Mouse (Mus musculus) retina, postnatal 7 days (tissue): ENCODE results near the gene Zdhhc25.

Source experiments
- DNase-seq: peaks from one replicate; pipeline ENCODE4 v3.0.0-alpha.2; 2012; ENCODE audit warnings: low read depth, low spot score

Zdhhc25 gene

DNA sequence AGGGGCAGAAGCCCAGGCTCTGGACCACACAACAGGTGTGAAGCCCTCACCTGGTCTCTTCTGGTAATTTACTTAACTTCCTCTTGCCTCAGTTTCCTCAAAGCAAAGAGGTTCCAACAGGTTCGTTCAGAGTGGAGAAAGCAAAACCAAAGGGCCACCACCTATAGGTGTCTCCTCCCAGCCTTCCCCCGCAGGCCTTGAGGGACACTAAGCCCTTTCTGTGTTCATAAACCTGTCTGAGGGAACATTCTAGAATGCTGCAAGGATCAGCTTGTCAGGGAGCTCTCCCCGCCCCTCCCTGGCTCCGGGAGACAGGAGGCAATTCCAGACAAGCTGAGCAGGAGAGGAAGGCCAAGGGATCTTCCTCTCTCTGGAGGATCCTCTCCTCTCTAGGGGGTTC is at the start of gene Zdhhc25:
Gene Zdhhc25 (plus strand): TSS at position 301 of the 400 bp plus-strand sequence.
- no peak for DNase-seq

DNA sequence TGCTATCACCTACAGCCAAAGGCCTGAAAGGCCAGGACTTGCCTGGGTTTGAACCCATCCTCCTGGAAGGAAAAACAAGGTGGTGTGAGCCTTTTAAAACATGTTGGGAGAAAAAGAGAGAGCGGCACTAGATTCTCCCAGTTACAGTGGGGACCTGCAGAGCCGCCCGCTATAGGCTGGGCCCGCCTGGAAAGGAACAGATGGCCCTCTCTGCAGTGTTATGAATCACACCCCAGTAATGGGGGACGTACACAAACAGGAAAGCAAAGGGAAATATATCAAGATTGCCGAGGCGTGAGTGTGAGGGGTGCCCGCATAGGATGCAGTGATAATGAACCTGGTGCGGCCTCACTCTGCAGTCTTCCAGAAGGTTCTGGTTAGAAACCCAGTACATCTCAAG is 47.2 kb upstream of the Zdhhc25 start:
- DNase-seq = no peak

DNA sequence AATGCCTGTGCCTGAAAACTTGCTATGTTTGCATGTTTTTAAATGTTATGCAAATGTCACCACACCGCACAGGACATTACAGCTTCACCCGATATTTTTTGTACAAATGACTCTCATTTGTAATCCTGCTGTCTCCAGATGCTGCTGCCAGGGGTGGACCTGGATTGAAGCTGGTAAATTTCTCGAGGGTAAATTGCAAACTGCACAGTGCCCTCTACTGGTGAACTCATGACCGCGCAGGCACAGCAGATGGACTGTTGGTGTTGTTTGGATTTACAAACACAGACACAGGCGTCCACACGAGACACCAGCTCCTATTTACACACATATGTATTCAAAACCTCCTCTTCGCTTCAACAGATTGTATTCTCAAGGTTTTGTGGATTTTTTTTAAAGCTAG is 44.6 kb upstream of the Zdhhc25 start:
- DNase-seq = no peak

DNA sequence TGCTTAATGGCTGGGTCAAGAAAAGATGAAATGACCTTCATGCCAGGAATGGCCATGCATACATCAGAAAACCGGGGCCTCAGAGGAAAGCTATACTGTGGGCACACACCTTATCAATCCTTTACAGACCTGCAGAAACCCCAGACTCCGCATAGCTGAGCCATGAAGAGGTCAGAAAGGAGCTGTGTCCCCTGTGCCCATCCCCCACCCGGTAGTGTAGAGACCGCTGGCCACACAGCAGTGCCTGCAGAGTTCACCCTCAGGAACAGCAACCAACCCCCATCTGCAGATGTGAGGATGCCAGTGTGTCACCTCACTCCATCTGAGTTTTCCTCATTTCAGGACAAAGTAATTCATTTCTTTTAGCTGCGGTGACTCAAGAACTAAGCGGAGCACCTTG is 39.5 kb upstream of the Zdhhc25 start:
- DNase-seq = no peak

DNA sequence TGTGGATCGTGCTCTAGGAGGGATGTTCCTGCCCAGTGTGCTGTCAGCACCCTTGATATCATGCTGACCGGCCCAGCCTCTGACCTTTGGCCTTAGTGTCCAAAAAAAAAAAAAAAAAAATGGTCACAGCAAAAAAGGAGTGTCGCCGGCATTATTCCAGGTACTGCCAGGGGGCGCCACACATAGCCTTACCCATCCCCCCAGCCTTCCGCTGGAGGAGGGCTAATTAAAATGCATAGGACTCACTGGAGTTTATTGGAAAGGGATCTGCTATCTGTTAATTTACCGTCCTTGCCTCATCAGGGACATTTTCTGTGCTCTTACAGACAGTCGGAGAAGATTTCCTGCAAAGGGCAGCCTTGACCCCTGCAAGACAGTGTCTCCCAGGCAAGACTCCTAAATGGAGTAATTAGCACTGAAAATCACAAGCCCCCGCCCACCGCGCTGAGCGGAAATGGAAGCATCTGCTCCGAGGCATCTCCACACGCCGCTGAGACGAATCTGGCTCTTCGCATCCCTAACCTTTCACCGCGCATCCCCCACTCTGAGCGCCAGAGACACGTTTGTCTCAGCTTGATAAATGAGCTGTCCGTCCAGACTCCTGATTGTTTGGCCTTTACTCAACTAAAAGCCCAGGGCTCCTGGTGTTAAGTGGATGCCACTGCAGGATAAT is 38.9 kb upstream of the Zdhhc25 start:
- DNase-seq = no peak

DNA sequence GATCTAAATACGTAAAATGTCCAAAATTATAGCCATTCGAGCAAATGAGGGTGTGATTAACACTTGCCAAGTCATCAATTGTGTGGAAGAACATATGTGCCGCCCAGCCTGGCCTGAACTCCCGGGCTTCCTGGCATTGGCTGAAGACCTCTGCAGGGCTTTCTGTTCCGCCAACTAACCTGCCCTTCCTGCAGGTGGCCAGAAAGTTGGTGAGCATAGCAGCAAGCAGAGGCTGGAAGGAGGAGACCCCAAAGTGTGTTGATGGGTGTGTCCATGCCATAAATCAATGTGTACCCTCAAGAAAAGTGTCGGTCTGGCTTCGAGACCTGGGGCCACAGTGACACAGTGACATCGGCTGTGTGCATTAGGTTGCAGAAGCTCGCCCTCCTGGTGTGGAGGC is 34.8 kb upstream of the Zdhhc25 start:
- DNase-seq = no peak

DNA sequence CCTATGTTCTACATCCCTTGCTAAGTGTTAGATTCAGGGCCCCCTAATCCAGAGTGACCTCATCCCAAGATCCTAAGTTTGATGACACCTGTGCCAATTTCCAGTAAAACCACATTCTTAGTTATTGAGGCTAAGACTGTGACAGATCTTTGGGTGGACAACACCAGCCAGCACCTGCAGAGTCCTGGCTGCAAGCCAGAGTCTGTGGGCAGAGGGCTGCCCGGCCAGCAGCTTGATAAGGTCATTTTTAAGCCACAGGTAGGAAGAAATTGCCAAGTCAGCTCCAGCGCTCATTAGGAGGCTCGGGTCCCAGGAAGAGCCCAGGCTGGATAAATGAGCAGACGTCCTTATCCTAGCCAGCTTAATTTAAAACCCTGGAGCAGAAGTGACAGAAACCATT is 34.3 kb upstream of the Zdhhc25 start:
- DNase-seq = no peak

DNA sequence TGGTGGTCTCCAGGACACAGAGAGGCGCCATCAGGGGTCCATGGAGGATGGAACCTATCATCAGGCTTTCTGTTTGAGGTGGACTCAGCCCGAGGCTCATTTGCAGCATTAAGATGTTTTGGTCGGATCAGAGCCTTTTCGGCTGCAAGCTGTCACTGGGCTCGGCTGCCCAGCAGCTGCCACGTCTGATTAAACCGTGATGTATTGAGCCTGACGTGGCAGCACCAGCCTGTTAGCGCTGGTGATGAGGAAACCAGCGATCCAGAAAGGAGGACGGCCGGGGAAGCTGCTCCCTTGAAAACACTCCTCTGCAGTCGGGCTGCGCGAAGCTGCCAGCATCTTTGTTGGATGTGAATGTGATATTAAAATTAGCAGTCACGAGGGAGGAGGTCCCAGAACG is 29.4 kb upstream of the Zdhhc25 start:
- peak; percentile 28 for DNase-seq

DNA sequence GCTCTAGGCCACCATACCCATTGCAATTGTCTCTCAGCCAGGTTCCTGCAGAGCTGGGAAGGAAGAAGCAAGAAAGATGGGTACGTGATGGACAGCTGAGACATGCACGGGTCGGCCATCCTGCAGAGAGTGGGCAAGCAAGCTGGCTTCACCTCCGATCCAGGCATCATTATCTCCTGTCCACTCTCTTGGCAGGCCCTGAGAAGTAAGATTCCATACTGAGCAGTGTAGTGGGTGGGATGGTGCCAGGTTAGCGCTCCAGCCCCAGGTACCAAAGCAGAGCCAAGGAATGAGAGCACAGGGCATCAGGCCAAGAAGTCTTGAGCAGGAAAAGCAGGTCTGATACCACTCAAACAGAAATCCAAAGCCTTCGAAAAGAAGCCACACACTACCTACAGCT is 20.6 kb upstream of the Zdhhc25 start:
- DNase-seq = no peak

DNA sequence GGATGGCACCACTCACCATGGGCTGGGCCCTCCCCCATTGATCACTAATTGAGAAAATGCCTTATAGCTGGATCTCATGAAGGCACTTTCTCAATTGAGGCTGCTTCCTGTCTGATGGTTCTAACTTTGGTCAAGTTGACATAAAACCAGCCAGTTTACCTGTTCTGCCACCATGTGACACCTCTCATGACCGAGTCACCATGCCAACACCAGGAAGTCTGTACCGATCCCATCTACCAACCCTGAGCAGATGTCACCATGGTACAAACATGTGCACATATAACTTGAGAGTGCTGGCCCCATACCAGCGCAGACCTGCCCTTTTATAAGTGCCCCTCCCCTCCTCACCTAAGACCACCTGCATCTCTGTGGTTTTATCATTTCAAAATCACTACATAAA is 2.4 kb downstream of the Zdhhc25 start:
- no peak for DNase-seq

DNA sequence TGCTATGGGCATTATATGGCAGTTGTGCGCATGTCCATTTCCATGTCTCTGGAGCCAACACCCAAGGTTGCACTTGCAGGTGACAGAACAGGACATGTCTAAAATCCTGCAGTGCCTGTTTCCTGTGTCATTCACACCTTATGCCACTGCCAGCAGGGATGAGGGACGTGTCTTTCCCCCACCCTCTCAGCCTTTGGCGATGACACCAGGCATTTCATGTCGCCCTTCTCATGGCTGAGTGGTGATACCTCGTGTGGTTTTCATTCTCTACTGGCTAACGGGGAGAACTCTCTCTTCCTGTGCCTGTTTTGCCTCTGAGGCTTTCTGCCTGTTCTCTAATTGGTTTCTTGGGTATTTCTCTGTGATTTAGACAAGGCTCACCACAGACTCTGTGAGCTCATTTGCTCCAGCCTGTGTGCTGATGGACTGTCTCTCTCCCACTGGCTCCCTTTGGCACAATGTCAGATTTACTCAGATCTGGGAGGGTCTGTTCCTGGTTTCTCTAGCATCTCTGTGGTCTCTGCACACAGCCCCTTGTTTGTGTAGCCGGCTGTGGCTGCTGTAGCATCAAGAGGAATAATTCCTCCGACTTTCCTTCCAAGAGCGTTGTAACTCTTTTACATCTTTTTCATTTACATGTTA is 3.1 kb downstream of the Zdhhc25 start:
- DNase-seq = no peak

DNA sequence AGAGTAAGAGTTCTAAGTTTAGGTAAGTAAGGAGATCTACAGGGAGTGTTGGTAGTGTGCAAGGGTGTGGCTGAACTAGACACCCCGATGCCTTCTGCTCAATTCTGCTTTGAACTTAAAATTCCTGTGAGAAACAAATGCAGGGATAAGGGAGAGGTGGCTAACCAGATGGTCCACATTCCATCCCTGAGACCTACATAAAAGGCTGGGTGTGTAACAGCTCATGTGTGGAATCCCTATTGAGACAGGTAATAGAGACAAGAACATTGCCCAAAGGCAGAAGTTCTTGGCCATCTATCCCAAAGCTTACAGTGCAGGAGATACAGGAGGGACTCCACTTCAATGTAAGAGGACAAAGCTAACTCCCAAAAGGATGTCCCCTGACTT is 3.6 kb downstream of the Zdhhc25 start:
- no peak for DNase-seq

DNA sequence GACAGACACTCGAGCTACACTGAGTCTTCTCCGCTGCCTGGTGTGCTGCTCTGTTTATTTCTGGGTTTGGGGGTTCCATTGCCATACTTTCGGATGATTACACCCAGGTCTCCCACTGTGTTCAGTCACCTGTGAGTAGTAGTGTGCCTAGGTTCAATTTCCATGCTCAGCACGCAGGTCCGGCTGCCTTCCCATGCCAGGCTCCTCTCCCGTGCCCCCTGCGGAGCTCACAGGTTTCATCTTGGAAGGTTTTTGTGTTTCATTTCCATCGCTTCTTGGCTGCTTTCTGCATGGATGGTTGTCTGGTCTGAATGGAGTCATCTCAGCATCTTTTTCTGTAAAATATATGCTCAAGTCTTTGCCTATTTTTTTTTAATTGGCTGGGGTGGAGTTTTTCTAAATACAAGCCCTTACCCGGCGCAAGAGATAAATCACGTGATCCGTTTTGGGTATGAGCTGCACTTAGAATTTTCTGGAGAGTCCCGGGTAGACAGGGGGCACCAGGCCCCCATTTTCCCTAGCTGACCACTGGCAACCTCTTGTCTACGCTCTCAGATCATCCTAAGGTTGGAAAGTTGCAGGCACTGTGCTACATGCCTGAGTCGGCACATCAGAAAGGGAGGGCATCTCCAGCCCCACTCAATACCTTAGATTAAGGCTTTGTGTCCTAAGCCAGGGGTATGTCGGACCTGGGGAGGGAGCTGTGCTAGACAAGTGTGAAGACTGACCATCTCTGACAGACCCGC is 4.7 kb downstream of the Zdhhc25 start:
- DNase-seq = no peak

DNA sequence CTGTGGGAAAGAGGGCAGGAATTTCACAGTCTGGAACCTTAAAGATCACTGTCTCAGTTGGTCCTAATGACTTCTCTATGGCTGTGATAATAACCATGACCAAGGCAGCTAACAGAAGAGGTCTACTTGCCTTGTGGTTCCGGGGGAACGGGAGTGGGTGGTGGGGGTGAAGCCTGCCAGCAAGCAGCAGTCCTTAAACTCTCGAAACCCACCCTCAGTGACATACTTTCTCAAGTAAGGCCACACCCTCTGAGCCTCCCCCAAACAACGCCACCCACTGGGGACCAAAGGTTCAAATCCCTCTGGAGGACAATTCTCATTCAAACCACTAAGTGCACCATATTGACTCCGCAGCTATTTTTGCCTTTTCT is 5.3 kb downstream of the Zdhhc25 start:
- DNase-seq = no peak

DNA sequence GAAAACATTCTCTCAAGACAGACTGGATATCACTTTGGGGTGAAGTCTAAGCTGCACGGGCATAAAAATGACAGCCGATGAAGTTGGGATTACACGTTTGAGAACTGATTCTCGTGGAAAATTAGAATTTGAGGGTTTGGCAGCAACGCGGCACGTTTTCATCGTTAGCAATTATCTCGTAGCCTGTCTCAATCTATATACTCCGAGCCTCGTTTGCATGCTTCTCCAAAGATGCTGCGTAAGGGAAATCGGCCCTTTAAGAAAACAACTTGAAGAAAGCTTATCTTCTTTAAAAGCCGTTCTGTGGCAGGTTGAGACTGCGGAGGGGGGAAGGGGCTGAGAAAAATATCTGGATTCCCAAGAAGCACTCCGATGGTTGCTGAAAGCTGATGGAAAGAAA is 17.0 kb downstream of the Zdhhc25 start:
- no peak for DNase-seq

DNA sequence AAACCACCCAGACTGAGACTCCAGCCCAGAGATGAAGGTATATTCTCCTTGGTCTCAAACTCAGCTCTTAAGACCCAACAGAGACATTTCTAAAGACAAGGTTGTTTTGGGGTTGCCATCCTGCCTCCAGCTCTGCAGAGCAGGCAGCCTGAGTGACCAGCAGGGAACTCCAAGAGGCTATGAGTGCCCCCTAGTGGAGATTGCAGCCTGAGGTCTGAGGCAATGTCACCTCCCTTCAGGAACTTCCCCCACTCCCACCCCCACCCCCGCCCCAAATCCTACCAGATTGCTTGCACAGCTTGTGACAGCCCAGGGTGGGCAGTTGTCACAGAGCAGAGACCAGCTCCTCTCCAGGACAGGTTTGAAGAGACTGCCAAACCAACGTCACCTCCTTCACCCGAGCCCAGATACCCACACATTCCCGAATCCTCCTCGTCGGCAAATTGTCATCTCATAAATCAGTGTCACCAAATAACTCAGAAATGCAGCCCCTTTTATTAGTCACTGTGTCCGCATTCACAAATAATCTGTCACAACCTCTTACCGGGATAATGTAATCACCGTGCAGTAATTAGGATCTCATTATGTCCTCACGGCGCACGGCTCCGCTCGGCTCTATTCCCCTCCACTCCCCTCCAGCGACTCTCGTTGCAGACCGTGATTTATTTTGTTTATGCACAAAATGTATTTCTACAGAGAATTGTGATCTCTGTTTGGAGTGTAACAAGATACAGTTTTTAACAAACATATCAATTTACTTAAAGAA is 18.1 kb downstream of the Zdhhc25 start:
- DNase-seq = peak; percentile 32

DNA sequence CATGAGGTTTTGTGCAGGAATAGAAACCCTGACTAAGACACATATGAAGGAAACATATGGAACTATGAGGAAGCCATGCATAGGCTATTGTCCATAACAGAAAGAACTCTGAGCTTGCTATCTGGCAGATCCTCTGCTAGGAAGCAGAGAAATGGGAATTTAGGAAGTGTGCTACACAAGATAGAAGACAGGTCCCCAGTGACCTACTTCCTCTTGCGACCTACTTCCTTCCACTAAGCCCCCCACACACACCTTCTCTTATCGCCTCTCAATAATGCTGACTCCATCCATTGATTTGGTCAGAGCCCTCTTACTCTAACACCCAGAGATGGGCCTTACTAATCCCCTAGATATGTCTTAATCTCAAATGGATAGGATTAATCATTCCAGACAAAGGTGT is 19.9 kb downstream of the Zdhhc25 start:
- no peak for DNase-seq

DNA sequence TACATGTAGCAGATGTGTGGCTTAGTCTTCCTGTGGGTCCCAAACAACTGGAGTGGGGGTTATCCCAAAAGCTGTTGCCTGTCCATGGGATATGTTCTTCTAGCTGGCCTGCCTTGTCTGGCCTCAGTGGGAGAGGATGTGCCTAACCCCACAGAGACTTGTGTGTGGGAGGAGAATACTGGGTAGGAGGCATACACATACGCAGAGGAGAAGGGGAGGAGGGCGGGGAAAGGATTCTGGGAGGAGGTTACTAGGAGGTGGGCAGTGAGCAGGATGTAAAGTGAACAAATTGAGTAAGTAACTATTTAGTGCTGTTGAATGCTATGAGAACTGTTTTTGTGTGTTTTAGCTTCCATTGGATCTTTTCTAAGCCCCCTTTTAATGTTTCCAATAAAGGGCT is 23.8 kb downstream of the Zdhhc25 start:
- DNase-seq = no peak

DNA sequence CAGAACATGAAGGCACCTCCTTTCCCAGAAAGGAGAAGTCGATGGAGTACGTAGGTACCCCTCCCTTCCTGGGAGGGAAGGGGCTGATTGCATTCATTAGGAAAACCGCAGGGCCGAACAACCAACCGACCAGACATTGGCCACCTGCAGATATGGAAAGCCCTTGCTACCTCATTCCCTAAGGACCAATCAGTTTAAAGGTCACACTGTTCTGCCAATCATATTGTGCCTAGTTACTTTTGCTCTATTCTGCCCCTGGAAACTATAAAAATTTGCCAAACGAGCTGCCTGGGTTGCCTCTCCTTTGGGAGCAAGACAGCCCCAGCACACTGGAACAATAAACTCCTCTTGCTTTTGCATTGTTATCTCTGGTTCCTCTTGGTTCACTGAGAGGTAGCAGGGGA is 24.8 kb downstream of the Zdhhc25 start:
- no peak for DNase-seq

DNA sequence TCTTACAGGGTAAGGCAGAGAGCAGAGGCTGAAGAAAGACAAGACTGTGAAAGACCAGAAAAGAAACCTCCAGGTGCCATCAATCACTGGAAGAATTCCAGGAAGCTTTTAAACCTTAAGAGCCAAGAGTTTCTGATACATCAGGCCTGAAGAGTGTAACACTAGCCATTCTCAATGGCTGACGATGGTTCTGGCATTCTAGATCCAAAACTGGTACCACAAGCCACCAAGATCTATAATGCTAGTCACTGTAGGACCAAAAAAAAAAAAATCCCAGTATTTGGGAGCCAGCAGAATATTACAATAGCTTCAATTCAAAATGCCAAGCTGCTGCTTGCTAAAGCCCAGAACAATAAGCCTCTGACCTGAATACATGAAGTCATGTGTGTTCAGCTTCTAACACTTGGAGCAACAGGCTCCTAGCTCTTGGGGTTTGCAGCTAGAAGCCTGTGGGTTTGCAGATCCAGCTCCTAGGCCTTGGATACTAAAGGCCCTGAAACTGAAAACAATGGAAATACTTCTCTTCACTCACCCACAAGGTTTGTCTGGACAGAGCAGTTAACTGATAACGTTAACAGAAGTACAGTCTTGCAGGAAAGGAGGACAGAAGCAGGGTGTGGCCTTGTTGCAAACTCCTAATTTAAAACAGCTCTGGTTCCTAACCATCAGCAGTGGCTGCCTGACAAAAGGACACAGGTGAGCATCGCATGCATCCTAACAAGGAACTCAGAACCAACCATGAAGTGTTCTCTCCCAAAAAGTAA is 25.4 kb downstream of the Zdhhc25 start:
- DNase-seq = no peak

DNA sequence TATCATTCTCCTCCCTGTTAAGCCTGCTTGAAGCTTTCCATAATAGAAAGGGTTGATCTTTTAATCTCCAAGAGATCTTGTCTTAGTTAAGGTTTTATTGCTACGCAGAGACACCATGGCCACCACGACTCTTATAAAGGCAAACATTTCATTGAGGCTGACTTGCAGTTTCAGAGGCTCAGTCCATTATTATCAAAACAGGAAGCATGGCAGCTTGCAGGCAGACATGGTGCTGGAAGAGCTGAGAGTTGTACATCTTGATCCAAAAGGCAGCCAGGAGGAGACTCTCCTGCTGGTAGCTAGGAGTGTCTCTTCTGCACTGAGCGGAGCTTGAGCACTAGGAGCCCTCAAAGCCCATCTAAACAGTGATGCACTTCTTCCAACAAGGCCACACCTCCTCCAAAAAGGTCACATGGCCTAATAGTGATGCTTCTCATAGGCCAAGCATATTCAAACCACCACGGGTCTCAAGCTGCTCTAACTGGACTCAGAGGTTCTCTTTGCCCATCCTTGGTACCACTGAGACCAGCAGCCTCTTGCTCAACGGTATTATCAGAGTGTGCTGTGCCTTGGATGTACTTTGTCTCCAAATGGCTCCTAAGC is 26.9 kb downstream of the Zdhhc25 start:
- no peak for DNase-seq
